Mouse (Mus musculus): ENCODE data around the gene Ehmt1. TPM values are rescaled to one million over a fixed set of nuclear protein-coding genes. Genes with fewer than 3 reads are reported as not detected.
A peak's percentile ranks its signal among the peaks of the same experiment; 100 is the strongest.

Gene Ehmt1
- polyA plus RNA-seq, 1 experiment from 2014 or later = 14.2 TPM

- Histone ChIP-seq H3K9me3 (replicated peaks; ENCODE audit: control insufficient read depth, low read length) (no peaks in the 10 kb centered on the region), H3K4me3 (ENCODE audit: low read depth, low read length) (peak overlapping the region; percentile 98), H3K27me3 (ENCODE audit: control insufficient read depth, insufficient read depth, low read depth, low read length) (no peaks in the 10 kb centered on the region), H3K36me3 (ENCODE audit: control insufficient read depth, insufficient read depth) (no peaks in the 10 kb centered on the region), H3K9ac (ENCODE audit: low read depth, low read length) (peak overlapping the region; percentile 83), H3K4me1 (ENCODE audit: control insufficient read depth, low read depth, low read length) (peaks cover 16% of the 10 kb centered on the region), H3K4me2 (ENCODE audit: low read depth, low read length) (peak overlapping the region; percentile 84), H3K27ac (ENCODE audit: low read length) (peak overlapping the region; percentile 87)
- peak; percentile 36 for ATAC-seq (ENCODE audit: low read depth)
- WGBS (ENCODE audit: insufficient replicate concordance) = 8% methylated on average over 8 of the region's 8 CpGs
Measured at GRCm38 (mm10) chr2:24919839-24920175, 393 bp upstream of the Ehmt1 start.

DNA sequence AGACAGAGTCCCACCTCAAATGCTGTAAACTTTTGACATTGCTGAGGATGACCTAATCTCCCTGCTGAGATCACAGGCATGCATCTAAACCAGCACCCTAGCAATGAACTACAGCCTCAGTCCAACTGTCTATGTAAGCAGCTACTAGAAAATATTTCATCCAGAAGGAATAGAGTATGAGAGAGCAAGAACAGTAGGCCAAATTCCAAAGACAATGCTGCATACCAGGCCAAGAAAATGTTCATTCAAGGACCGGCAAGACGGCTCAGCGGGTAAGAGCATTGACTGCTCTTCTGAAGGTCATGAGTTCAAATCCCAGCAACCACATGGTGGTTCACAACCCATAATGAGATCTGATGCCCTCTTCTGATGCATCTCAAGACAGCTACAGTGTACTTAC lies 4.7 kb downstream of the Ehmt1 start:
- no peaks in the 10 kb centered on the region for H3K9me3 ChIP-seq (replicated peaks; ENCODE audit: control insufficient read depth, low read length)
- peaks cover 13% of the 10 kb centered on the region for H3K4me1 ChIP-seq (ENCODE audit: control insufficient read depth, low read depth, low read length)
- no peak for ATAC-seq (ENCODE audit: low read depth)
- H3K27me3 ChIP-seq (ENCODE audit: control insufficient read depth, insufficient read depth, low read depth, low read length) = no peaks in the 10 kb centered on the region
- no peak overlapping the region for H3K4me2 ChIP-seq (ENCODE audit: low read depth, low read length)
- no peaks in the 10 kb centered on the region for H3K36me3 ChIP-seq (ENCODE audit: control insufficient read depth, insufficient read depth)
- 91% methylated on average over 3 of the region's 3 CpGs for WGBS (ENCODE audit: insufficient replicate concordance)
- no peak overlapping the region for H3K9ac ChIP-seq (ENCODE audit: low read depth, low read length)
- H3K4me3 ChIP-seq (ENCODE audit: low read depth, low read length) = no peak overlapping the region
- H3K27ac ChIP-seq (ENCODE audit: low read length) = no peak overlapping the region

DNA sequence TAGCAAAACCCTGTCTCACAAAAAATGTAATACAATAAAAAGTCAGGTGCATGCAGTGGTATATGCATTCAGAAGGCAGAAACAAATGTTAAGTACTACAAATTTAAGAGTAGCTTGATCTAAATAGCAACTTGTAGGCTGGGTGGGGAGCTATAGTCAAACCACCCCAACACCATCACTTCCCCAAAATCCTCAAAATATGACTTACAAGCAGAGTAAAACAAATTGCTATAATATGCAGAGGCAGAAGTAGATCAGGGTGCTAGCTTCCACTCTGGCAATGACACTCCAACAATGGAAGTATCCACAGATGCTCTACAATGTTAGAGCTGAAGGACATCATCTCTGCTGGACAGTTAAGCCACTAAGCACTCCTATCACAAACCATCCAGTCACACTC lies 6.8 kb downstream of the Ehmt1 start:
- no peak overlapping the region for H3K4me3 ChIP-seq (ENCODE audit: low read depth, low read length)
- H3K36me3 ChIP-seq (ENCODE audit: control insufficient read depth, insufficient read depth) = no peaks in the 10 kb centered on the region
- no peaks in the 10 kb centered on the region for H3K9me3 ChIP-seq (replicated peaks; ENCODE audit: control insufficient read depth, low read length)
- H3K27me3 ChIP-seq (ENCODE audit: control insufficient read depth, insufficient read depth, low read depth, low read length) = no peaks in the 10 kb centered on the region
- no peak for ATAC-seq (ENCODE audit: low read depth)
- no peak overlapping the region for H3K4me2 ChIP-seq (ENCODE audit: low read depth, low read length)
- H3K4me1 ChIP-seq (ENCODE audit: control insufficient read depth, low read depth, low read length) = peaks cover 5% of the 10 kb centered on the region
- H3K9ac ChIP-seq (ENCODE audit: low read depth, low read length) = no peak overlapping the region
- H3K27ac ChIP-seq (ENCODE audit: low read length) = no peak overlapping the region

DNA sequence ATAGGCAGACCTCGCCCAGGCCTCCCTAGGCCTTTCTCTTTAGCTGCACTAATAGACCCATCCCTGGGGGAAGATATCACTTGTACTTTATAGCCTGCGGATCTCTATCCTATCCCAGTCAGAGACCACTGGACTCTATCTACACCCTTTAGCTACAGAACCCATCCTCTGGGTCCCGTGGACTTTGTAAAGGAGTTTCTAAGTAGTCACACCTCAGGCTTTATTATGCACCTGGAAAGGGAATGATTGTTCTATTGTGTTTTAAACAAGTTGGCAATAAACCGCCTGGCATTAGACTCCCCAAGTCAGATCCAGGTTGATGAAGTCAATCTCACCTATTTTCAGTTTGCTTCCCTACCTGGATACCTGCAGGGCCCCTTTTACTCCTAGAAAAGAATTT lies 7.2 kb downstream of the Ehmt1 start:
- no peaks in the 10 kb centered on the region for H3K27me3 ChIP-seq (ENCODE audit: control insufficient read depth, insufficient read depth, low read depth, low read length)
- no peak overlapping the region for H3K4me3 ChIP-seq (ENCODE audit: low read depth, low read length)
- H3K27ac ChIP-seq (ENCODE audit: low read length) = no peak overlapping the region
- no peaks in the 10 kb centered on the region for H3K9me3 ChIP-seq (replicated peaks; ENCODE audit: control insufficient read depth, low read length)
- WGBS (ENCODE audit: insufficient replicate concordance) = 82% methylated on average over 4 of the region's 4 CpGs
- no peak overlapping the region for H3K9ac ChIP-seq (ENCODE audit: low read depth, low read length)
- no peaks in the 10 kb centered on the region for H3K36me3 ChIP-seq (ENCODE audit: control insufficient read depth, insufficient read depth)
- H3K4me1 ChIP-seq (ENCODE audit: control insufficient read depth, low read depth, low read length) = peaks cover under 1% of the 10 kb centered on the region; the same call in 1 of the 2 replicates
- no peak overlapping the region for H3K4me2 ChIP-seq (ENCODE audit: low read depth, low read length)
- no peak for ATAC-seq (ENCODE audit: low read depth)

DNA sequence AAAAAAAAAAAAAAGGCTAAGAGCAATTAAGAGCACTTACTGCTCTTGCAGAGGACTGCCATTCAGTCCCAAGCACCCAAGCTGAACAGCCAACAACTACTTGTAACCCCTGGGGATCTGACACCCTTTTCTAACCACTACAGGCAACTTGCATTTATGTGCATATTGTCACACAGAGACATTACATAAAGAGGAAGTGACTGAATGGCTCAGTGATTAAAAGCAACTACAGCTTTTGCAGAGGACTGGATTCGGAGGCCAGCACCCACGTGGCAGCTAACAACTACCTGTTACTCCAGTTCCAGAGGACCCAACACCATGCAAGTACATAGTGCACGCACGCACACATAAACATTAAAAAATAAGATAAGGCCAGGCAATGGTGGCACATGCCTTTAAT lies 8.9 kb downstream of the Ehmt1 start:
- H3K4me3 ChIP-seq (ENCODE audit: low read depth, low read length) = no peak overlapping the region
- WGBS (ENCODE audit: insufficient replicate concordance) = 49% methylated on average over 4 of the region's 4 CpGs

GRCm38 (mm10) chr2:24905653-24906155 lies 13.7 kb downstream of the Ehmt1 start:
- Histone ChIP-seq H3K9ac (ENCODE audit: low read depth, low read length) (no peak overlapping the region), H3K27me3 (ENCODE audit: control insufficient read depth, insufficient read depth, low read depth, low read length) (no peaks in the 10 kb centered on the region), H3K4me2 (ENCODE audit: low read depth, low read length) (no peak overlapping the region), H3K9me3 (replicated peaks; ENCODE audit: control insufficient read depth, low read length) (no peaks in the 10 kb centered on the region), H3K4me3 (ENCODE audit: low read depth, low read length) (no peak overlapping the region), H3K36me3 (ENCODE audit: control insufficient read depth, insufficient read depth) (no peaks in the 10 kb centered on the region), H3K4me1 (ENCODE audit: control insufficient read depth, low read depth, low read length) (no peaks in the 10 kb centered on the region; the same call in 1 of the 2 replicates), H3K27ac (ENCODE audit: low read length) (no peak overlapping the region)
- no peak for ATAC-seq (ENCODE audit: low read depth)
- 27% methylated on average over 2 of the region's 2 CpGs for WGBS (ENCODE audit: insufficient replicate concordance)

More for the DNA sequence above, 8.9 kb downstream of the Ehmt1 start:
- Histone ChIP-seq H3K4me1 (ENCODE audit: control insufficient read depth, low read depth, low read length) (no peaks in the 10 kb centered on the region), H3K27me3 (ENCODE audit: control insufficient read depth, insufficient read depth, low read depth, low read length) (no peaks in the 10 kb centered on the region), H3K36me3 (ENCODE audit: control insufficient read depth, insufficient read depth) (no peaks in the 10 kb centered on the region), H3K9me3 (replicated peaks; ENCODE audit: control insufficient read depth, low read length) (no peaks in the 10 kb centered on the region), H3K9ac (ENCODE audit: low read depth, low read length) (no peak overlapping the region), H3K4me2 (ENCODE audit: low read depth, low read length) (no peak overlapping the region), H3K27ac (ENCODE audit: low read length) (no peak overlapping the region)
- ATAC-seq (ENCODE audit: low read depth) = no peak

DNA sequence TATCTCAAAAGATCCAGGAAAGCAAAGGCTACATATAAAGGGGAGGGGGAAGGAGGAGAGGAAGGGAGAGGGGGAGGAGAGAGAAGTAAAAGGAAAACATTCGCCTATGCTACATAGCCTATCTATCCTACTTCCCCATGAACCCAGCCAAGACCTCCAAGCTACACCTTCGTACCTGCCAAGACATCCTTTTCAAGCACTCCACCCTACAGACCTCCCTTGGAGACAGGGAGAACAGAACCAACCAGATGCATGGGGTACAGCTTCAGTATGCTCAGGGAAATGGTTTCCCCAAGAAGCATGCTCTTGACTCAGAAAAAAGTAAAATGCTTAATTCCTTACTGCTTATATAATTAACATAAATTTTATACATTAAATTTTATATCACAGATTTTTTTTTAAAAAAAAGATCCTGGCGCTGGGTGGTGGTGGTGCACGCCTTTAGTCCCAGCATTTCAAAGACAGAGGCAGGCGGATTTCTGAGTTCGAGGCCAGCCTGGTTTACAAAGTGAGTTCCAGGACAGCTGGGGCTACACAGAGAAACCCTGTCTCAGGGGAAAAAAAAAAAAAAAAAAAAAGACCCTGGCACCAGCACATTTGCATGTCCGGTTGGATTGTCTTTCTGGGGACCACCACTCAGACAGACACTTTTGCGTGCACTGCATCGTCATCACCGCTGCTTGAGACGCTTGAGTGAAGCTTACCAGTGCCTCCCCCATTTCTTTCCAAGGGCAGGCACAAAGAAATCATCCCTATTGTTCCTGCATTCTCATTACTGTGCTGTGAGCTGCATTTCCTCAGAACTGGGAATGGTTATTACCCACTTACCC lies 14.4 kb downstream of the Ehmt1 start:
- Histone ChIP-seq H3K4me3 (ENCODE audit: low read depth, low read length) (no peak overlapping the region), H3K9ac (ENCODE audit: low read depth, low read length) (no peak overlapping the region), H3K4me2 (ENCODE audit: low read depth, low read length) (no peak overlapping the region), H3K27me3 (ENCODE audit: control insufficient read depth, insufficient read depth, low read depth, low read length) (no peaks in the 10 kb centered on the region), H3K9me3 (replicated peaks; ENCODE audit: control insufficient read depth, low read length) (no peaks in the 10 kb centered on the region), H3K36me3 (ENCODE audit: control insufficient read depth, insufficient read depth) (no peaks in the 10 kb centered on the region), H3K4me1 (ENCODE audit: control insufficient read depth, low read depth, low read length) (no peaks in the 10 kb centered on the region; the same call in 1 of the 2 replicates), H3K27ac (ENCODE audit: low read length) (no peak overlapping the region)
- WGBS (ENCODE audit: insufficient replicate concordance) = 81% methylated on average over 11 of the region's 11 CpGs
- no peak for ATAC-seq (ENCODE audit: low read depth)

DNA sequence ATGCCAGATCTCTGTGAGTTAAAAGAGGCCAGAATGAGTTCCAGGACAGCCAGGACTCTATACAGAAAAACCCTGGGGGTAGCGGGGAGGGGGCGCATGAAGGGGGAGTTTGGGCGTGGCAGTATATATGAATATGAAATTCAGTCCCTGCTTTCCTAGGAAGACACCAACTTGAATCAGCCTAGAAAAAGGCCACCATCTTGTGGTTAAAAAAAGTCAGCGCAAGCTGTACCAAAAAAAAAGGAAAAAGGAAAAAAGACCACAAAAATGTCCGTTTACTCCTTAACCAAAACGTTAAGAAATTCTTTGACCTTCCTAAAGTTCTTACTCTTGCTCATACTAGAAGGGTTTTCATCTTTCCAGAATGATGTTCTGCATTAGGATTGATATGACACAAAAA lies 16.4 kb downstream of the Ehmt1 start:
- Histone ChIP-seq H3K4me3 (ENCODE audit: low read depth, low read length) (no peak overlapping the region), H3K27ac (ENCODE audit: low read length) (no peak overlapping the region), H3K36me3 (ENCODE audit: control insufficient read depth, insufficient read depth) (no peaks in the 10 kb centered on the region), H3K9me3 (replicated peaks; ENCODE audit: control insufficient read depth, low read length) (no peaks in the 10 kb centered on the region), H3K4me1 (ENCODE audit: control insufficient read depth, low read depth, low read length) (no peaks in the 10 kb centered on the region; the same call in 1 of the 2 replicates), H3K9ac (ENCODE audit: low read depth, low read length) (no peak overlapping the region), H3K4me2 (ENCODE audit: low read depth, low read length) (no peak overlapping the region), H3K27me3 (ENCODE audit: control insufficient read depth, insufficient read depth, low read depth, low read length) (no peaks in the 10 kb centered on the region)
- no peak for ATAC-seq (ENCODE audit: low read depth)
- 54% methylated on average over 6 of the region's 6 CpGs for WGBS (ENCODE audit: insufficient replicate concordance)

DNA sequence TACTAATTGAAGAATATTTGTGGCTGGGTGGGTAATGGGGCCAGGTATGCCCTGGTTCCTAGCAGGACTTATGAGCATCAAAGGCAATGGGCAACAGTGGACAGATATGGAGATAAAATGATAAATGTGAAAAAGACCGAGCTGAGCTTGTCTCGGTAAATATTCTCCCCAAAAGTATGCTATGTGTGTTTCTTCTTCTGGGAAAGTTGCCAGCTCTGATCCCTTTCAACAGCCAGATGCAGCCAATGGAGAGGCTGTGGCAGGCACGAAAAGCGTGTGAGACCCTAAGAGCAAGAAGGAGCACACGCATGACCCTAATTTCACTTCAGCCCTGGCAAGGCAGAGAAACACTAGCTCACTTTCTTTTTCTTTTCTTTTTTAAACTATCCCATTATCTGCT lies 18.4 kb downstream of the Ehmt1 start:
- no peak for ATAC-seq (ENCODE audit: low read depth)
- WGBS (ENCODE audit: insufficient replicate concordance) = 70% methylated on average over 5 of the region's 5 CpGs
- no peak overlapping the region for H3K27ac ChIP-seq (ENCODE audit: low read length)

More for the DNA sequence above, 18.4 kb downstream of the Ehmt1 start:
- H3K9me3 ChIP-seq (replicated peaks; ENCODE audit: control insufficient read depth, low read length) = no peaks in the 10 kb centered on the region
- no peak overlapping the region for H3K4me3 ChIP-seq (ENCODE audit: low read depth, low read length)
- no peak overlapping the region for H3K4me2 ChIP-seq (ENCODE audit: low read depth, low read length)
- H3K36me3 ChIP-seq (ENCODE audit: control insufficient read depth, insufficient read depth) = no peaks in the 10 kb centered on the region
- no peak overlapping the region for H3K9ac ChIP-seq (ENCODE audit: low read depth, low read length)
- no peaks in the 10 kb centered on the region for H3K27me3 ChIP-seq (ENCODE audit: control insufficient read depth, insufficient read depth, low read depth, low read length)
- no peaks in the 10 kb centered on the region; the same call in 1 of the 2 replicates for H3K4me1 ChIP-seq (ENCODE audit: control insufficient read depth, low read depth, low read length)

All from liver, embryonic 16.5 days (tissue).